In the genomic region with DNA sequence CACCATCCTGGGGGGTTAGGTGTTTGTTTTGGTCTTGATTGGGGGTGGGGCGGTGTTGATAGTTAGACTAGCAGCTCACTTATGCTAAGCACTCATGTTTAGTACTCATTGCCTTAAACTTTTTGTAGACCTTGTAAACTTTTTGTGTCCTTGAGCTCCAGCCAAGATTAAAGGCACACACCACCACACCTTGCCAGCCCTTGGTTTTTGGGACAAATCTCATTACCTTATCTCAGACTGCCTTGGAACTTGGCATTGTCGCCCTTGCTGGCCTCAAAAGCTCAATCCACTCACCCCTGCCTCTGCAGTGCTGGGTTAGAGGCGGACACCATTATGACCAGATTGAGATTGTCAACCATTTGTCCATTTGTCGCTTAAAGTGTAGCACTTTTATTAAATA, we compare ENCODE assay signal across 18 mouse cellular contexts.
"Had no signal": no experiment of that assay in that cellular context is flagged by ENCODE, and none has a peak within 500 bp of the region (broad histone marks: within the 10 kb centered on the region; RNA-seq: fewer than 3 reads in every experiment).

No protein-coding gene starts in this region.

- H3K4me1 ChIP-seq: midbrain, embryonic 15.5 days had no signal

- H3K27me3 ChIP-seq: limb, embryonic 15.5 days; liver, embryonic 15.5 days; megakaryocyte, embryonic 14.5 days; midbrain, embryonic 15.5 days; neural tube, embryonic 12.5 days had no signal

- H3K9ac ChIP-seq: limb, embryonic 15.5 days; liver, embryonic 15.5 days; lung, embryonic 14.5 days; midbrain, embryonic 15.5 days; neural tube, embryonic 12.5 days had no signal

- ATAC-seq: midbrain, embryonic 15.5 days had no signal

- H3K36me3 ChIP-seq: limb, embryonic 15.5 days; liver, embryonic 15.5 days; midbrain, embryonic 15.5 days; neural tube, embryonic 12.5 days had no signal

- H3K27ac ChIP-seq: kidney, postnatal 0 days; limb, embryonic 15.5 days; midbrain, embryonic 15.5 days; neural tube, embryonic 12.5 days had no signal

- H3K4me2 ChIP-seq: limb, embryonic 15.5 days; liver, embryonic 15.5 days; lung, embryonic 14.5 days; midbrain, embryonic 11.5 days; midbrain, embryonic 15.5 days; neural tube, embryonic 12.5 days had no signal

- H3K4me3 ChIP-seq: limb, embryonic 15.5 days; liver, embryonic 15.5 days; megakaryocyte, embryonic 14.5 days; midbrain, embryonic 15.5 days; neural tube, embryonic 12.5 days had no signal

- DNase-seq: kidney, adult 9 months; kidney, postnatal 36 days; layer of hippocampus, adult 9-11 months; layer of hippocampus, postnatal 36 days; lung, embryonic 14.5 days; lung, postnatal 4 days; retina, postnatal 1 day; right cerebral cortex, postnatal 4 days; spleen, adult 18-20 months; thymus, adult 18-20 months; thymus, postnatal 25 days had no signal

- H3K9me3 ChIP-seq: limb, embryonic 15.5 days; liver, embryonic 15.5 days; megakaryocyte, embryonic 14.5 days; midbrain, embryonic 15.5 days; neural tube, embryonic 12.5 days had no signal
